8 mouse cellular contexts compared by ENCODE assay signal in the genomic region with DNA sequence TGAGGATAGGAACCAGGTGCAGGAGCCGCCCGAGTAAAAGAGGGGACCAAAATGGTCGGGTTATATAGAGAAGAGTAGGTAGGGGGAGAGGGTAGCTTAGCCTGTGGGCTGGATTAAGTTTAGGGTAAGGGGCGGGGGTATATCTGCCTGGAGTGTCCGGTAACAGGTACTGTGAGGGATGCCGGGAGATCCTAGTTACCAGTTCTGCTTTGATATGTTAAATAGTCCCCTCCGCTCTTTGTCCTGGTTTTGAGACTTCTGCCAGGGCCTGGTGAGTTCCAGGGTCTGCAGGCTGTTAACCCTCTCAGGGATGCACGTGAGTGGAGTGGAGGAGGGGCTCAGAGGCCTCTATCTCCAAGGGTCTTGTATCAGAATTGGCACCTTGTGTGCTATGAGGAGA. TPM values are rescaled to one million over a fixed set of nuclear protein-coding genes. Genes with fewer than 3 reads are reported as not detected.
DNase-seq lines count a peak whose midpoint lies in the region; ATAC-seq and TF ChIP-seq lines count a peak whose summit lies in the region.

No protein-coding gene starts in this region.

- no peak for ATAC-seq in erythroblast, adult 5-6 weeks (replicated peaks; ENCODE audit: low FRiP score, poor library complexity, severe bottlenecking)
- peak; percentile 32 for ATAC-seq in forebrain, embryonic 11.5 days (replicated peaks; ENCODE audit: low FRiP score)
- no peak for ATAC-seq in liver, embryonic 12.5 days

- peak overlapping the region; percentile 7 for H3ac ChIP-seq in C2C12 (ENCODE audit: control insufficient read depth, insufficient read length, low read depth)

- peak overlapping the region; percentile 89 for H3K4me2 ChIP-seq in forebrain, embryonic 11.5 days (ENCODE audit: low read depth, low read length, severe bottlenecking)
- H3K4me2 ChIP-seq in liver, embryonic 12.5 days: peak overlapping the region; percentile 80

- peak overlapping the region; percentile 89 for H3K4me3 ChIP-seq in erythroblast, embryonic 14.5 days (replicated peaks)
- H3K4me3 ChIP-seq in C2C12 (ENCODE audit: insufficient read depth, poor library complexity, severe bottlenecking): peak overlapping the region; percentile 85
- H3K4me3 ChIP-seq in forebrain, embryonic 11.5 days (ENCODE audit: low read depth, low read length): peak overlapping the region; percentile 99
- peak overlapping the region; percentile 92 for H3K4me3 ChIP-seq in liver, embryonic 12.5 days

- no peaks in the 10 kb centered on the region for H3K27me3 ChIP-seq in erythroblast, embryonic 14.5 days (ENCODE audit: control insufficient read depth)
- H3K27me3 ChIP-seq in C2C12 (ENCODE audit: control insufficient read depth, insufficient read depth, insufficient read length): no peaks in the 10 kb centered on the region
- H3K27me3 ChIP-seq in forebrain, embryonic 11.5 days (ENCODE audit: control insufficient read depth, insufficient read depth, low read length): peaks cover 10% of the 10 kb centered on the region
- H3K27me3 ChIP-seq in liver, embryonic 12.5 days (replicated peaks): no peaks in the 10 kb centered on the region

- 3% methylated on average over 8 of the region's 8 CpGs for WGBS in forebrain, embryonic 11.5 days
- 24% methylated on average over 8 of the region's 8 CpGs for WGBS in liver, embryonic 12.5 days (ENCODE audit: insufficient replicate concordance)

- TF ChIP-seq CTCF in C2C12 (IDR thresholded peaks at IDR 0.05; ENCODE audit: control insufficient read depth, insufficient read depth, insufficient read length): no peak

- peaks cover 75% of the 10 kb centered on the region for H3K4me1 ChIP-seq in erythroblast, embryonic 14.5 days (ENCODE audit: control insufficient read depth)
- H3K4me1 ChIP-seq in forebrain, embryonic 11.5 days (replicated peaks; ENCODE audit: control insufficient read depth, insufficient read depth, low read length): peaks cover 25% of the 10 kb centered on the region
- peaks cover 74% of the 10 kb centered on the region for H3K4me1 ChIP-seq in liver, embryonic 12.5 days

- no peaks in the 10 kb centered on the region for H3K9me3 ChIP-seq in erythroblast, embryonic 14.5 days (ENCODE audit: control insufficient read depth, low read length)
- no peaks in the 10 kb centered on the region for H3K9me3 ChIP-seq in forebrain, embryonic 11.5 days (ENCODE audit: control insufficient read depth, low read length)
- H3K9me3 ChIP-seq in liver, embryonic 12.5 days (replicated peaks): no peaks in the 10 kb centered on the region

- peaks cover 66% of the 10 kb centered on the region for H3K79me2 ChIP-seq in C2C12 (ENCODE audit: control insufficient read depth, insufficient read depth)

- H3K9ac ChIP-seq in forebrain, embryonic 11.5 days (ENCODE audit: low read length): peak overlapping the region; percentile 98
- H3K9ac ChIP-seq in liver, embryonic 12.5 days: peak overlapping the region; percentile 94

- peaks cover 55% of the 10 kb centered on the region for H3K36me3 ChIP-seq in erythroblast, embryonic 14.5 days (ENCODE audit: control insufficient read depth)
- H3K36me3 ChIP-seq in C2C12 (ENCODE audit: control insufficient read depth, insufficient read depth): peaks cover 45% of the 10 kb centered on the region
- peaks cover 4% of the 10 kb centered on the region for H3K36me3 ChIP-seq in forebrain, embryonic 11.5 days (ENCODE audit: control insufficient read depth, insufficient read depth, low read length)
- H3K36me3 ChIP-seq in liver, embryonic 12.5 days: peaks cover 53% of the 10 kb centered on the region

- DNase-seq in forebrain, embryonic 11.5 days (ENCODE audit: low spot score): peak; percentile 76
- no peak for DNase-seq in right cerebral cortex, postnatal 4 days
- no peak for DNase-seq in frontal cortex, postnatal 25 days (ENCODE audit: low spot score in 2 of 2)
- DNase-seq in left cerebral cortex, adult 18-20 months (ENCODE audit: low spot score in 2 of 2): no peak

- H3K27ac ChIP-seq in forebrain, embryonic 11.5 days (ENCODE audit: low read depth, low read length): peak overlapping the region; percentile 100
- peak overlapping the region; percentile 99 for H3K27ac ChIP-seq in liver, embryonic 12.5 days

- H3K79me3 ChIP-seq in C2C12 (ENCODE audit: low read depth): peaks cover 56% of the 10 kb centered on the region

TF ChIP-seq in C2C12, 6 proteins besides CTCF, POLR2A, EP300 and RAD21:
- no peak for TF ChIP-seq USF1 (IDR thresholded peaks at IDR 0.05; ENCODE audit: low read depth)
- TF ChIP-seq MYOD1 (IDR thresholded peaks at IDR 0.05; ENCODE audit: control insufficient read depth, insufficient read length, low read depth): no peak
- TF ChIP-seq CEBPB (IDR thresholded peaks at IDR 0.05; ENCODE audit: low read depth): no peak
- no peak for TF ChIP-seq FOSL1 (IDR thresholded peaks at IDR 0.05; ENCODE audit: insufficient read depth, low read length, poor library complexity, severe bottlenecking)
- TF ChIP-seq MAX (IDR thresholded peaks at IDR 0.05): no peak
- TF ChIP-seq MYOG (IDR thresholded peaks at IDR 0.05; ENCODE audit: control insufficient read depth, extremely low read depth, insufficient read length): no peak

RNA-seq across cellular contexts. Expression of a gene that starts 3.3 kb away (rescaled TPM):
- 31.0 and 36.3 TPM in 2 replicates for polyA plus RNA-seq in erythroblast, embryonic 14.5 days (2012)
- 10.6 and 17.8 TPM in 2 replicates for total RNA-seq in erythroblast, adult 5-6 weeks (2015; ENCODE audit: low replicate concordance)
- total RNA-seq in erythroblast, adult 5-6 weeks (2017; ENCODE audit: low replicate concordance): 21.0 and 24.1 TPM in 2 replicates
- 213 TPM for polyA plus RNA-seq in C2C12 (2012; fragmentation: generic; extraction: Trizol)
- polyA plus RNA-seq in forebrain, embryonic 11.5 days (2014; fragmentation: Nextera tagmentation; extraction: Ambion mirVana): 91.6 and 100 TPM in 2 replicates
- 100 and 102 TPM in 2 replicates for polyA plus RNA-seq in liver, embryonic 12.5 days (2016; fragmentation: Nextera tagmentation; extraction: Ambion mirVana)
- total RNA-seq in left cerebral cortex, adult 18-20 months (2021): 10 to 100 TPM; 89.8 to 94.3 TPM

RNA-seq across cellular contexts. Expression of a gene that starts 37.8 kb away (rescaled TPM):
- polyA plus RNA-seq in erythroblast, embryonic 14.5 days (2012): 0.12 TPM in 1 of 2 replicates, not detected in the other
- 1.5 and 7.3 TPM in 2 replicates for total RNA-seq in erythroblast, adult 5-6 weeks (2015; ENCODE audit: low replicate concordance)
- 2.6 and 4.5 TPM in 2 replicates for total RNA-seq in erythroblast, adult 5-6 weeks (2017; ENCODE audit: low replicate concordance)
- 27.8 TPM for polyA plus RNA-seq in C2C12 (2012; fragmentation: generic; extraction: Trizol)
- polyA plus RNA-seq in forebrain, embryonic 11.5 days (2014; fragmentation: Nextera tagmentation; extraction: Ambion mirVana): 23.3 and 23.6 TPM in 2 replicates
- 3.5 and 3.7 TPM in 2 replicates for polyA plus RNA-seq in liver, embryonic 12.5 days (2016; fragmentation: Nextera tagmentation; extraction: Ambion mirVana)
- 10 to 100 TPM; 56.0 to 60.5 TPM for total RNA-seq in left cerebral cortex, adult 18-20 months (2021)

RNA-seq across cellular contexts. Expression of a gene that starts 38.8 kb away (rescaled TPM):
- polyA plus RNA-seq in erythroblast, embryonic 14.5 days (2012): not detected in 2 replicates
- not detected in 2 replicates for total RNA-seq in erythroblast, adult 5-6 weeks (2015; ENCODE audit: low replicate concordance)
- not detected in 2 replicates for total RNA-seq in erythroblast, adult 5-6 weeks (2017; ENCODE audit: low replicate concordance)
- not detected for polyA plus RNA-seq in C2C12 (2012; fragmentation: generic; extraction: Trizol)
- polyA plus RNA-seq in forebrain, embryonic 11.5 days (2014; fragmentation: Nextera tagmentation; extraction: Ambion mirVana): 0.08 TPM in 1 of 2 replicates, not detected in the other
- not detected in 2 replicates for polyA plus RNA-seq in liver, embryonic 12.5 days (2016; fragmentation: Nextera tagmentation; extraction: Ambion mirVana)
- total RNA-seq in left cerebral cortex, adult 18-20 months (2021): under 1 TPM in 1 of 2 experiments, not detected in 1; 0.66 TPM
